Mouse (Mus musculus) layer of hippocampus, postnatal 36 days (tissue): ENCODE data around the gene Rab38. TPM values are rescaled to one million over a fixed set of nuclear protein-coding genes. Genes with fewer than 3 reads are reported as not detected.

ENCODE experiments used
- DNase-seq, 2 experiments: peaks; one replicate each; pipeline ENCODE4 v3.0.0; 2022
- total RNA-seq, 2 experiments: library from RNA; stranded (reverse); gene quantifications; 2 replicates each; pipeline ENCODE4 v1.2.3; 2021

The Rab38 gene
- total RNA-seq, 2 experiments from 2014 or later = 1.4 to 2.4 TPM

- DNase-seq = no peak
Measured at GRCm38 (mm10) chr7:88527100-88527671, 97.1 kb downstream of the Rab38 start.

- no peak for DNase-seq
Measured at GRCm38 (mm10) chr7:88536127-88536531, 106.1 kb downstream of the Rab38 start.

GRCm38 (mm10) chr7:88536743-88537142 lies 106.7 kb downstream of the Rab38 start:
- DNase-seq = no peak

Other genes starting within 250 kb of the Rab38 start
- 10 to 100 TPM; 11.9 to 15.6 TPM for gene Ctsc, start 152.2 kb upstream of the Rab38 start, total RNA-seq